Mouse (Mus musculus): ENCODE results near the gene Agbl2. TPM values are rescaled to one million over a fixed set of nuclear protein-coding genes. Genes with fewer than 3 reads are reported as not detected.
"Not testable (repeated sequence)": the region's sequence is repeated elsewhere in the genome, so short reads cannot be mapped to it uniquely, and the experiment has no call there.

Gene Agbl2
- total RNA-seq, 2 experiments from 2014 or later = 1.1 to 1.4 TPM

- no peak for DNase-seq
Observed at GRCm38 (mm10) chr2:90815266-90815665, 32.7 kb downstream of the Agbl2 start.

DNA sequence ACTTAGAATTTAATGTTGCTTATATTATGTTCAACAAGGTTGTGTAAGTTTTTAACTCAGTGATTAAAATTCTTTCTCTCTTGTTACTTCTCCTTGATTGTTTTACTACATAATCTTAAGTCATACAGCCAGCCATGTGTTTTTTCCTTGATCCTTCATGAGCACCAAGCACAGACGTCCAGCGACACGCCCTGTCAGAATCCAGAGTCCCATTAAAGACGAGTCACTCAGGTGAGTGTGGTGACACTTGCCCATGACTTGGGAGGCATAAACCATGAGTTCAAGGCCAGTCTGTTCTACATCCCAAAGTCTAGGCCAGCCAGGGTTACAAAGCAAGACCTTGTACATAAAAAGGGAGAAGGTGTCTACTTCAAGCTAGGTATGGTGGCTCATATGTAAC lies 33.6 kb downstream of the Agbl2 start:
- DNase-seq = no peak

DNA sequence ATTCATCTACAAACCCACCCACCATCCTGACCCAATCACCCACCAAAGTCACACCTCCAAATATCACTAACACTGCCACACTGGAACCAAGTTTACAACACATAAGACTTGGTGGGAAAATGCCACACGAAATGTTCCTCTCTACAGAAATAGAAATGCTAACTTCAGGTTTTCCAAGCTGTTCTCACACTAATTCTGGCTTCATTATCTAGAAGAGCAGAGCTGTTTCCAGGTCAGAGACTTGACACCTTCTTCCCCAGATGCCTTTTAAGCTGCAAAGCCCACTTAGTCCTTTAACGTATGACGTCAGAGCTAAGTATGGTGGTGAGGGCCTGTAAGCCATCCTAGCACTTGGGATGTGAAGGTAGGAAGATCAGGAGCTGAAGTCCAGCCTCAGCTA lies 36.2 kb downstream of the Agbl2 start:
- DNase-seq = no peak

DNA sequence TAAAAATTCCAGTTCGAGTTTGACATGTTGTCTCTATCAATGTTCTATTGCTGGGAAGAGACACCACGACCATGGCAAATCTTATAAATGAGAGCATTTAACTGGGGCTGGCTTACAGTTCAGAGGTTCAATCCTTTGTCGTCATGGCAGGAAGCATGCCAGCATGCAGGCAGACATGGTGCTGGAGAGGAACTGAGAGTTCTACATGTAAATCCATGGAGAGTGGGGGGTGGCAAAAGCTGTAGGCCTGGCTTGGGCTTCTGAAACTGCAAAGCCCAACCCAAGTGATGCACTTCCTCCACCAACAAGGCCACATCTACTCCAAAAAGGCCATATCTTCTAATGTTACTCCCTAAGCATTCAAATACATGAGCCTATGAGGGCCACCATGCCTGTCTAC lies 38.4 kb downstream of the Agbl2 start:
- no peak for DNase-seq

DNA sequence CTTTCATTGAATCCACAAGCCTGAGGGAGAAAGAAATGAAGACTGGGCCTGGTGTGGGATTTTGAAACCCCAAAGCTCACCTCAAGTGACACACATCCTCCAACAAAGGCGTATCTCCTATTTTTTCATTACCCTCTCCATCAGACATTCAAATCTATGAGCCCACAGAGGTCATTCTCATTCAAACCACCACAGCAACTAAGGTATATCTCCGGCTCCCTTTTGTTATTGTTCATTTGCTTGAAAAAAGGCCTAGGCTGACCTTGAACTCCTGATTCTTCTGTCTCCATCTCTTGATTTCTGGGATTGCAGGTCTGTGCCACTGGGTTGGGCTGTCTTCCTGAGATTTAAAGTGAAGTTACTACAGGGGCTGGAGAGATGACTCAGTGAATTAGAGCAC lies 40.5 kb downstream of the Agbl2 start:
- no peak for DNase-seq

- DNase-seq = no peak
Observed at GRCm38 (mm10) chr2:90823781-90824180, 41.3 kb downstream of the Agbl2 start.

DNA sequence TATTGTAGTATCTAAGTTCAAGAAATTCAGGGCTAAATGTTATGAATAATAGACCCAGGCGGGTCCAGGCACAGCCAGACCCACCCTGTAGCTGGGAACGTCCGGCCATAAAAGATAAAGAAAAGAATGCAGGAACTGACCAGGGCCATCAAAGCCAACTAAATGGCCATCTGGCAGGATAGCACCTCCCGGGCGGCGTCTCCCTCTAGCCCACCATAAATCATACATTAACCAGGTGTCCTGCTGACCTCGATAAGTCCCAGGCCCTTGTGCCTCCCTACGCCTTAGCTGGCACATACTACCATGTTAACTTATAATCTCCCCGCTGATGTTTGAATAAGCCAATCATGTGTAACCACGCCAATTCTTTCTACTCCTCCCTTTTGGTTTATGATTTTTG lies 42.0 kb downstream of the Agbl2 start:
- not testable (repeated sequence) for DNase-seq

DNA sequence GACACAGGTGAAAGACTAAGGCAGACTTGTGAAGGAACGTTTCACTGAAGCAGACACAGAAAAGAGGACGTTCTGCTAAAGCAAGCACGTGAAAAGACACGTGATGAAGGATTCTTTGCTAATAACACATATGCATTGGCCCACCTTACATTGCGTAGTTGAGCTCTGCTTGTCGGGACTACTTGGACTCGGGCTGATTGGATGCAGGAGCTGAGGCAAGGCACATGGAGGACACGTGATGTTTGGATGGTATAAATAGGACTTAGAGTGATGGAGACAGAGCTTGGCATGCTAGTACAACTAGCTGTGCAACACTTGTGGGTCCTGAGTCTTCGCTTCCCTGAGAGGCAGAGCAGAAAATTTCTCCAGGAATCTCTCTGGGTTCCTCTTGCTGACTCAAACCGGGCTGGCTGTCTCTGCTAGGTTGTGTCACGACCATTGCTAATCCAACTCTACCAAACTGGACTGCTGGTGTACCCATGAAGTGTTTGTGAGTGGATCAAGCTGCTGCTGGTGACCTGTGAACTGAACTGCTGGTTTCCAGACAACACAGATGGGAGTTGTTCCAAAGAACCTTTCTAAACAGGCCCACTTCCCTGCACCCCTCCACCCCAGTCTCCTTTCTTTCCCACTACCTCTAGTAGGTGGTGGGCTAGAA lies 43.1 kb downstream of the Agbl2 start:
- no peak for DNase-seq

DNA sequence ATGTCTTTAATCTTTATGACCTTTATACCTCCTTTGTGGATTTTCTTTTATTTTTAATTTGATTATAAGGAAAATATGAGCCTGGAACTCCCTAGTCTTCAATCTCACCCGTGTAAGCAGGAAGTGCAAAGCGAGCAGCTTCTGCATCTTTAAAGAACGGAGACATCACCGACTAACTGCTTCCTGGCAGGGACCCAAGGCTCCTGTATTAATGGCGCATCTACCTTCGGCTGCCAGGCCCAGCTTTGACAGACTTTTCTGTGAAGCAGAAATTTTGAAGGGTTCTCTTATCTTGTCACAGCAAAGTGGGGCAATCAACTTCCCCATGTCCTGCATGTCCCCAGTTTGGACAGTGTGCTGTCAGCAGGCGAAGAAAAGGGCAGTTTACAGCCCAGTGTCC lies 46.2 kb downstream of the Agbl2 start:
- DNase-seq = no peak

- no peak for DNase-seq
Observed at GRCm38 (mm10) chr2:90833502-90833901, 51.0 kb downstream of the Agbl2 start.

GRCm38 (mm10) chr2:90838621-90839020 lies 56.1 kb downstream of the Agbl2 start:
- no peak for DNase-seq

DNA sequence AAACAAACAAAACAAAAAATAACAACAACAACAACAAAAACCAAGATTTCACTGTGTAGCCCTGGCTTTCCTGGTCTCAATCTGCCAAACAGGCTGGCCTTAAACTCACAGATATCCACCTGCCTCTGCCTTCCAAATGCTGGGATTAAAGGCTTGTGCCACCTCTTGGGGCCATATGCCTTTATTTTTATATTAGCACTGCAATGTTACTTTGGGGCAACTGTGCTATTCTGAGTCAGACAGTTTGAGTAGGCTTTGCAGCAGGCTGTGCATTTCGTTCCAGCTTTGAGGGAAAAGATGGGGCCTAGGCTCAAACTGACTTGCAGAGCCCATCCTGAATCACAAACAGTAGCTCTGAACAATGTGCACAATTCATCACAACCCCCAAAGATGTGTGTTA lies 61.1 kb downstream of the Agbl2 start:
- no peak for DNase-seq

GRCm38 (mm10) chr2:90844262-90844661 lies 61.7 kb downstream of the Agbl2 start:
- no peak for DNase-seq

GRCm38 (mm10) chr2:90845234-90845633 lies 62.7 kb downstream of the Agbl2 start:
- DNase-seq = no peak

DNA sequence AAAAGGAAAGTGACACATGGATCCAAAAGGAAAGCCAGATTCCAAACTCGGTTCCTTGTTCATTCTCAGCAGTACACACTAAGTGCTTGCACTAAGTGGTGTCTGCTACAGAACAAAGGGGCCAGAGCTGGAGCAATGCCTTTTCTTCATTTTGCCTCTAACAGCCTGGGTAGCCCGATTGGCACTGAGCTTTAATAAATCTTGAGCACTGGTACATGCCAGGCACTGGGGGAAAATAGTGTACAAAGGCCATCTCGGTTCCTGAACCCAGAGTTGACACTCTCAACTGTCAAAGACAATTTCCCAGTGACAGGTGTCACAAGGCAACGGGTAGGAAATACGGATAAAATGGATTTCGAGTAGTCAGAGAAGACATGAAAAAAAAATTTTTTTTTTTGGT lies 63.6 kb downstream of the Agbl2 start:
- peak; percentile 33 to 38 for DNase-seq

DNA sequence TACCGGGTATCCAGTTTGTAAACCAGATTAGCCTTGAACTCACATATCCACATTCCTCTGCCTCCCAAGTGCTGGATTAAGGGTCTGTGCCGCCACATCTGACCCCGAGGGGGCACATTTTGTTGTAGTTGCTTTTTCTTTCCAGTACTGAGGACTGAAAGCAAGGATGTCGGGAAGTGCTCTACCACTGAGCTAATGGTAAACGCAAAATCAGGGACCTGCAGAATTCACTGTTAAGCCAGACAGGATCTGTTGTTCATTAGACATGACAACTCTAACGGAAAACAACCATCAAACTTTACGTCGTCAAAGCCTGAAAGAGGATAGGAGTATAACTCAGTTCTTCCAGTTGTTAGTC lies 64.0 kb downstream of the Agbl2 start:
- DNase-seq = no peak

- DNase-seq = peak; percentile 99
Observed at GRCm38 (mm10) chr2:90846955-90847680, 64.6 kb downstream of the Agbl2 start, which contains the start of gene Mtch2. TSS of gene Mtch2 (plus strand) at chr2:90847155.

GRCm38 (mm10) chr2:90847681-90848050 lies 65.1 kb downstream of the Agbl2 start:
- DNase-seq = no peak

- peak; percentile 18 to 30 for DNase-seq
Observed at GRCm38 (mm10) chr2:90848331-90848730, 65.8 kb downstream of the Agbl2 start.

- DNase-seq = no peak
Observed at GRCm38 (mm10) chr2:90850401-90850800, 67.9 kb downstream of the Agbl2 start.

DNA sequence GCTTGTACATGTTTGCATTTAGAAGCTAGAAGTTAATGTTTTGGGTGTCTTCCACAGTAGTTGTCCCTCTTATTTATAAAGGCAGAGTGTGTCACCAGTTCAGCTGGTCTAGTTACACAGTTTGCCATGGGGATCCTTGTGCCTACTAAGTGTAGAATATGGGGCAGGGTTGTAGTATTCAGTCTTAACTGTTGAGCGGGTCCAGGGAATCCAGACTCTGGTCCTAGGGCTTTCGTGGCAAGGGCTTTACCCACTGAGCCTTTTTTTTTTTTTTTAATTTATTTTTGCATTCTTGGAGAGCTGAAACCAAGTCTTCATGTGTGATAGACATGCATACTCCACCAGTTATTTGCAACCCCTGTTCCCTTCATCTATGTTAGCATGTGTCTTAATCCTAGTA lies 79.0 kb downstream of the Agbl2 start:
- DNase-seq = no peak

GRCm38 (mm10) chr2:90864184-90864583 lies 81.7 kb downstream of the Agbl2 start:
- DNase-seq = no peak

GRCm38 (mm10) chr2:90866524-90866923 lies 84.0 kb downstream of the Agbl2 start:
- peak; percentile 81 to 92 for DNase-seq

GRCm38 (mm10) chr2:90870136-90870601 lies 87.6 kb downstream of the Agbl2 start:
- DNase-seq = peak; percentile 51 to 62
